Mouse (Mus musculus) gastrocnemius, adult 2 months (tissue): Measurements from ENCODE around the gene Rasal2. TPM values are rescaled to one million over a fixed set of nuclear protein-coding genes. Genes with fewer than 3 reads are reported as not detected.

Experiments used
- DNase-seq: peaks from one replicate; pipeline ENCODE4 v3.0.0; 2022
- H3K27ac ChIP-seq: fragments of 200-600 bp; 2 replicates; pipeline ENCODE4 v1.8.1; 2022; ENCODE audit warnings: mild to moderate bottlenecking
- H3K4me3 ChIP-seq: fragments of 200-600 bp; 2 replicates; pipeline ENCODE4 v1.8.1; 2022; ENCODE audit warnings: mild to moderate bottlenecking, moderate library complexity
- CTCF ChIP-seq: fragments of 200-600 bp; IDR thresholded peaks from 2 replicates; pipeline ENCODE4 v1.8.1; 2022; ENCODE audit warnings: antibody characterized with exemption, mild to moderate bottlenecking, moderate library complexity
- intact Hi-C: fragments of 180-260 bp; cut with DNase I; formaldehyde crosslinking; loops from one replicate; pipeline ENCODE4 v1.15.1; 2025
- total RNA-seq, 2 experiments: library from RNA; stranded (reverse); gene quantifications; 2 replicates each; pipeline ENCODE4 v1.2.3; 2021

Rasal2 gene
- total RNA-seq, 2 experiments from 2014 or later: 6.4 to 7.4 TPM

- H3K27ac ChIP-seq: peak overlapping the region; percentile 86
- DNase-seq: no peak
- intact Hi-C loops: loop anchor here (5.0 kb wide), 1 partner anchor 151 kb away; no protein-coding TSS in a partner anchor
- TF ChIP-seq CTCF: no peak
- H3K4me3 ChIP-seq: no peak overlapping the region
Measured at GRCm38 (mm10) chr1:157448164-157448804, 35.9 kb upstream of the Rasal2 start.

- intact Hi-C loops: loop anchor here (2.0 to 5.0 kb wide), 2 partner anchors 30 to 150 kb away; no protein-coding TSS in a partner anchor
- TF ChIP-seq CTCF: no peak
- peak overlapping the region; percentile 86 for H3K27ac ChIP-seq
Measured at GRCm38 (mm10) chr1:157447142-157447541, 34.7 kb upstream of the Rasal2 start.

GRCm38 (mm10) chr1:157446325-157446724 is 33.9 kb upstream of the Rasal2 start:
- peak; percentile 81 for TF ChIP-seq CTCF
- peak overlapping the region; percentile 86 for H3K27ac ChIP-seq
- H3K4me3 ChIP-seq: no peak overlapping the region; the same call in 1 of the 2 replicates
- DNase-seq: peak; percentile 77
- intact Hi-C loops: loop anchor here (2.0 to 5.0 kb wide), 2 partner anchors 30 to 149 kb away; no protein-coding TSS in a partner anchor

More at GRCm38 (mm10) chr1:157447142-157447541, 34.7 kb upstream of the Rasal2 start:
- DNase-seq: no peak
- no peak overlapping the region for H3K4me3 ChIP-seq

- no peak overlapping the region for H3K4me3 ChIP-seq
- intact Hi-C loops: loop anchor here (5.0 kb wide), 1 partner anchor 148 kb away; no protein-coding TSS in a partner anchor
- DNase-seq: no peak
- no peak for TF ChIP-seq CTCF
- H3K27ac ChIP-seq: peak overlapping the region; percentile 72
Measured at GRCm38 (mm10) chr1:157445398-157445910, 33.1 kb upstream of the Rasal2 start.

- H3K27ac ChIP-seq: peak overlapping the region; percentile 86
- no peak for TF ChIP-seq CTCF
- intact Hi-C loops: loop anchor here (5.0 kb wide), 1 partner anchor 147 kb away; no protein-coding TSS in a partner anchor
- H3K4me3 ChIP-seq: no peak overlapping the region; the same call in 1 of the 2 replicates
- DNase-seq: no peak
Measured at GRCm38 (mm10) chr1:157444632-157445300, 32.4 kb upstream of the Rasal2 start.

- TF ChIP-seq CTCF: no peak
- no peak for DNase-seq
- H3K27ac ChIP-seq: peak overlapping the region; percentile 86
- intact Hi-C loops: no loop called here
- H3K4me3 ChIP-seq: peak overlapping the region; percentile 47
Measured at GRCm38 (mm10) chr1:157443723-157444561, 31.5 kb upstream of the Rasal2 start.

- intact Hi-C loops: no loop called here
- H3K4me3 ChIP-seq: peak overlapping the region; percentile 47
- peak; percentile 44 for DNase-seq
- no peak for TF ChIP-seq CTCF
- H3K27ac ChIP-seq: peak overlapping the region; percentile 86
Measured at GRCm38 (mm10) chr1:157443026-157443722, 30.8 kb upstream of the Rasal2 start.

- intact Hi-C loops: no loop called here
- Histone ChIP-seq H3K4me3 (peak overlapping the region; percentile 24), H3K27ac (no peak overlapping the region)
- no peak for DNase-seq
- no peak for TF ChIP-seq CTCF
Measured at GRCm38 (mm10) chr1:157439973-157440641, 27.7 kb upstream of the Rasal2 start.

- Histone ChIP-seq H3K4me3 (no peak overlapping the region), H3K27ac (no peak overlapping the region)
- no peak for DNase-seq
- TF ChIP-seq CTCF: no peak
- intact Hi-C loops: no loop called here
Measured at GRCm38 (mm10) chr1:157439101-157439500, 26.7 kb upstream of the Rasal2 start.

GRCm38 (mm10) chr1:157438290-157438689 is 25.9 kb upstream of the Rasal2 start:
- no peak for TF ChIP-seq CTCF
- DNase-seq: no peak
- no peak overlapping the region for H3K4me3 ChIP-seq
- H3K27ac ChIP-seq: no peak overlapping the region
- intact Hi-C loops: no loop called here

- Histone ChIP-seq H3K27ac (no peak overlapping the region), H3K4me3 (no peak overlapping the region)
- no peak for DNase-seq
- intact Hi-C loops: no loop called here
- no peak for TF ChIP-seq CTCF
Measured at GRCm38 (mm10) chr1:157435926-157436325, 23.5 kb upstream of the Rasal2 start.
